Mouse (Mus musculus): ENCODE results near the gene Gatc.
"Not testable (repeated sequence)": the region's sequence is repeated elsewhere in the genome, so short reads cannot be mapped to it uniquely, and the experiment has no call there.

Gene Gatc

GRCm38 (mm10) chr5:115330955-115331354 is 10.0 kb downstream of the Gatc start:
- DNase-seq (ENCODE audit: low spot score), result no peak

- no peak for DNase-seq (ENCODE audit: low spot score)
Observed at GRCm38 (mm10) chr5:115327610-115328548, 13.1 kb downstream of the Gatc start.

GRCm38 (mm10) chr5:115326875-115327609 is 13.9 kb downstream of the Gatc start, which contains the start of gene Srsf9:
Srsf9 (plus strand) TSS chr5:115327177.
- peak; percentile 93 for DNase-seq (ENCODE audit: low spot score)

- DNase-seq (ENCODE audit: low spot score), result no peak
Observed at GRCm38 (mm10) chr5:115326256-115326831, 14.6 kb downstream of the Gatc start.

GRCm38 (mm10) chr5:115319004-115319940 is 21.7 kb downstream of the Gatc start:
- peak; percentile 94 for DNase-seq (ENCODE audit: low spot score)

- no peak for DNase-seq (ENCODE audit: low spot score)
Observed at GRCm38 (mm10) chr5:115317645-115318328, 23.2 kb downstream of the Gatc start.

- DNase-seq (ENCODE audit: low spot score), result no peak
Observed at GRCm38 (mm10) chr5:115316968-115317644, 23.9 kb downstream of the Gatc start.

GRCm38 (mm10) chr5:115313668-115313943 is 27.4 kb downstream of the Gatc start:
- DNase-seq (ENCODE audit: low spot score), result no peak

GRCm38 (mm10) chr5:115312816-115313667 is 27.9 kb downstream of the Gatc start:
- DNase-seq (ENCODE audit: low spot score), result no peak

GRCm38 (mm10) chr5:115312354-115312753 is 28.6 kb downstream of the Gatc start:
- DNase-seq (ENCODE audit: low spot score), result no peak

- DNase-seq (ENCODE audit: low spot score), result not testable (repeated sequence)
Observed at GRCm38 (mm10) chr5:115302190-115302589, 38.8 kb downstream of the Gatc start.

- no peak for DNase-seq (ENCODE audit: low spot score)
Observed at GRCm38 (mm10) chr5:115301615-115302014, 39.4 kb downstream of the Gatc start.

GRCm38 (mm10) chr5:115300792-115301614 is 40.0 kb downstream of the Gatc start, which contains the start of gene Dynll1:
Dynll1 (minus strand) TSS chr5:115300999.
- peak; percentile 99 for DNase-seq (ENCODE audit: low spot score)

GRCm38 (mm10) chr5:115300035-115300744 is 40.8 kb downstream of the Gatc start:
- peak; percentile 86 for DNase-seq (ENCODE audit: low spot score)

- DNase-seq (ENCODE audit: low spot score), result no peak
Observed at GRCm38 (mm10) chr5:115296347-115296746, 44.6 kb downstream of the Gatc start.

- no peak for DNase-seq (ENCODE audit: low spot score)
Observed at GRCm38 (mm10) chr5:115294173-115294572, 46.8 kb downstream of the Gatc start.

GRCm38 (mm10) chr5:115284735-115285134 is 56.2 kb downstream of the Gatc start:
- DNase-seq (ENCODE audit: low spot score), result no peak
